Mouse (Mus musculus) midbrain, embryonic 16.5 days (tissue): ENCODE results near the gene Mcfd2. TPM values are rescaled to one million over a fixed set of nuclear protein-coding genes. Genes with fewer than 3 reads are reported as not detected.

ENCODE experiments used
- polyA plus RNA-seq: library from polyadenylated mRNA; unstranded; fragments of >200 nt; fragmentation: Nextera tagmentation; extraction: Ambion mirVana; gene quantifications from 2 replicates; pipeline ENCODE4 v1.2.1, GENCODE M21; 2015

Mcfd2 gene
- polyA plus RNA-seq, 1 experiment from 2014 or later: 48.1 TPM

Other genes with a start within 250 kb of the Mcfd2 start
- 30.9 and 32.7 TPM in 2 replicates for gene Pigf, start 240.5 kb downstream of the Mcfd2 start, polyA plus RNA-seq
- gene Cript, start 240.4 kb downstream of the Mcfd2 start, polyA plus RNA-seq: 209 and 213 TPM in 2 replicates
- gene Socs5, start 158.3 kb downstream of the Mcfd2 start, polyA plus RNA-seq: 14.4 and 14.5 TPM in 2 replicates
- 4.2 and 6.4 TPM in 2 replicates for gene Ttc7, start 17.0 kb upstream of the Mcfd2 start, polyA plus RNA-seq
- gene Stpg4, start 161.8 kb upstream of the Mcfd2 start, polyA plus RNA-seq: 0.34 TPM in 1 of 2 replicates, not detected in the other
- gene Calm2, start 181.0 kb upstream of the Mcfd2 start, polyA plus RNA-seq: 2,230 and 2,642 TPM in 2 replicates